Comparison of ENCODE assay signal across 1 mouse cellular context in the genomic region with DNA sequence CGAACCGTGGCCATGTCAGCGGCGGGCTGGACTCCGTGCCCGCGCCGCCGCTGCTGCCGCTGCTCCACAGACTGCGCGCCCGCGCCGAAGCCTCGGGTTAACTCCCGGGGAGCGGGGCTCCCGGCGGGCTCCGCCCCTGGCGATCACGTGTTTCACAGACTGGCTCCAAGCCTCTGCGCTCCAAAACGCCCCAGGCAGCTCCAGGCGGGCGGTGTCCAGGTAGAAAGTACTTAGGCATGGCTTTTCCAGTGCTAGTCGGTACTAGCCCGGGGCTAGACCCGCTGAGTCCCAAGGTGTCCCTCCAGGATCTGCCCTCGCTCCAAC.
TF ChIP-seq lines count a peak whose summit lies in the region.

A gene (minus strand): TSS at position 138 of the 324 bp plus-strand sequence.

TF ChIP-seq in CH12.LX, 34 proteins besides CTCF, POLR2A, EP300 and RAD21 (continued from another document):
- peak; percentile 49; the same call in 1 of the 2 replicates for TF ChIP-seq TCF12 (IDR thresholded peaks at IDR 0.05; ENCODE audit: low read depth, low read length)
- TF ChIP-seq E2F4 (IDR thresholded peaks at IDR 0.05; ENCODE audit: insufficient replicate concordance, low read depth, low read length) = no peak
- peak; percentile 48; the same call in 1 of the 2 replicates for TF ChIP-seq NELFE (IDR thresholded peaks at IDR 0.05; ENCODE audit: low read depth, low read length)
- TF ChIP-seq ZMIZ1 (IDR thresholded peaks at IDR 0.05; ENCODE audit: low read depth, low read length) = 0 out of 2 replicates have a peak, but pooled peaks have one; percentile 35
- peak; percentile 52; the same call in 1 of the 2 replicates for TF ChIP-seq NRF1 (IDR thresholded peaks at IDR 0.05; ENCODE audit: low read depth, low read length)
- TF ChIP-seq RCOR1 (conservative IDR thresholded peaks at IDR 0.05; ENCODE audit: low read depth, low read length) = no peak
- no peak for TF ChIP-seq PAX5 (IDR thresholded peaks at IDR 0.05; ENCODE audit: low read length)
- peak; percentile 79 for TF ChIP-seq USF1 (IDR thresholded peaks at IDR 0.05; ENCODE audit: low read depth, low read length)
- no peak for TF ChIP-seq GABPA (IDR thresholded peaks at IDR 0.05; ENCODE audit: insufficient replicate concordance, low read depth, low read length)
- no peak for TF ChIP-seq CHD1 (IDR thresholded peaks at IDR 0.05; ENCODE audit: low read depth, low read length)
- no peak for TF ChIP-seq ZKSCAN1 (IDR thresholded peaks at IDR 0.05; ENCODE audit: borderline replicate concordance, low read depth, low read length)
- TF ChIP-seq UBTF (IDR thresholded peaks at IDR 0.05; ENCODE audit: low read depth, low read length) = 0 out of 2 replicates have a peak, but pooled peaks have one; percentile 27
- peak; percentile 53 for TF ChIP-seq BHLHE40 (IDR thresholded peaks at IDR 0.05; ENCODE audit: low read depth, low read length)
- TF ChIP-seq MYC (IDR thresholded peaks at IDR 0.05; ENCODE audit: low read depth, low read length) = no peak
- no peak for TF ChIP-seq ZC3H11A (IDR thresholded peaks at IDR 0.05; ENCODE audit: low read depth, low read length)
